Mouse (Mus musculus) liver, postnatal 0 days (tissue): ENCODE measurements at regions not wholly inside any gene's neighbourhood (a gene's known extent, or its start where the extent isn't known, plus 50 kb on each side); places are given as distances from the start of the nearest gene placed in this dataset.

Experiments used
- CTCF ChIP-seq: sonication (generic); IDR thresholded peaks from 2 replicates; pipeline ENCODE4 v1.5.1; 2016; ENCODE audit warnings: antibody characterized with exemption, low read depth
- EP300 ChIP-seq: IDR thresholded peaks from 2 replicates; pipeline ENCODE4 v1.6.1; 2016; ENCODE audit warnings: antibody characterized with exemption, low read depth, mild to moderate bottlenecking

DNA sequence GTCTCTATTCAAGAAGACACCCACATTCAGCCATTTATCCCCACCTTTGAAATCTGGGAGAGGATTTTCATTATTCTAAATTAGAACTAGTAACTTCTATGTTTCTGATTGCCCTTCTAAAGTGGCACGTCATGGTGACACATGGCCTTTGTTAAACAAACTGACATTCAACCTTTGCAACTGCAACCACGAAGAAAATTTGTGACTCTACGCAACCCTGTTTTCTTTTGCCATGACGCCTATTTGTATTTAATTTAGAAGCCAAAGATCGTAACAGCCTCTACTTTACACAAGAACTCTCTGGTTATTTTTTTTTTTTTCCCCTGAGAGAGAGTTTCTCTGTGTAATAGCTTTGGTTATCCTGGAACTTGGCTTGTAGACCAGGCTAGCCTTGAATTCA, 93.2 kb downstream of the Dusp6 start:
- TF ChIP-seq EP300 (no peak), CTCF (no peak)
